Mouse (Mus musculus): ENCODE data around the gene Cxcr6.

Gene Cxcr6

DNA sequence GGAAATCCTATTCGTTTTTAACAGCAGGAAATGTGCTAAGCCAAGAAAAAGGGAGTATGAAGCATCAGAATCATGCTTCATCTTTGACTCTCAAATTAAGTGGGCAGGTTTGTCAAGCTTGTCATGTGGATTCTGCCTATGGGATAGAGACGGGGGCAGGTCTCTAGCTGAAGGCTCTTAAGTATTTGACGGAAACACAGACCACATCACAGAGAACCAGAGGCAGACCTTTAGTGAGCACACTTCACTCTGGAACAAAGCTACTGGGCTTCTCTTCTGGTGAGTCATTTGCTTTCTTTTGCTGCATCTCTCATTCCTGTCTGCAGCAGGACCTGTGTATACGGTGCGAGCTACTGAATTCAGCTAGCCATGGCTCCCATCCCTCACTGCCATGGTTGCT lies at the start of gene Cxcr6:
Cxcr6 (plus strand) TSS at position 209 of the 400 bp plus-strand sequence.
- DNase-seq (ENCODE audit: inconsistent age in 2 of 2, low spot score in 1 of 2) = no peak

DNA sequence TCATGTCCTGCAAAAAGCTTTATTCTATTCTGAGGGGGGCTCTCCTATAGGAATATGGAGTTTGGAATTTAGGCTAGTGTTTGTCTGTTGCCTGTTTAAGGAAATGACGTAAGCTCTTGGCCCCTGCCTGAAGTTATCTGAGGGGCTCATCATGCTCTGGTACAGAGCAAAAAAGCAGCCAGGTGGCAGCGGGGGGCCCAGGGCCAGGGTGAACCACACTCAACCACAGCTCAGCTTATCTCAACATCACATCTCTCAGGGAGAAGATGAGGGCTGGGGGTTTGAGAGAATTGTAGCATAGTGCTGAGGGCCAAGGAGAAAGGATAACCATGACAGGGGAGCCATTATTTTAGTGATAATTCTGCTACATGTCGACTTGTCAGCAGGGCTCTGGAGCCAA lies 49.5 kb upstream of the Cxcr6 start:
- no peak for DNase-seq (ENCODE audit: inconsistent age in 2 of 2, low spot score in 1 of 2)

DNA sequence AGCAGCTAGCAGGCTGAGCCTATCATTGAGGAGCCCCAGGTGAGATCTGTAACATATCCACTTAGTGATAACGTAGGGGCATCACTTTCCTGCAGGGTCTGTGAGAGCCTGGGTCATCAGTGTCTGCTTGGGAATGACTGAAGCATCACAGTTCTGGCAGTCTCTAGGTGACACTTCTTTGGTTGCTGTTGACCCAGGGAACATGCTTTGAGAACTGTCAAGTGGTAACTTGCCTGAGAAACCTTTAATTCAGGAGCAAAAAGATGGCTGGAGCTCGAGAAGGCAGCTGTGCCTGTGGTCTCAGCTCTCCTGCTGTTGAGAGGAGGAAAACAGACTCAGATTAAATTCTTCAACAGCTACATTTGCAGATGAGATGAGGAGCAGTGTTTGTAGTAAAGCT lies 48.9 kb upstream of the Cxcr6 start:
- DNase-seq (ENCODE audit: inconsistent age in 2 of 2, low spot score in 1 of 2) = no peak

- DNase-seq (ENCODE audit: inconsistent age in 2 of 2, low spot score in 1 of 2) = no peak
Measured at GRCm38 (mm10) chr9:123758156-123758555, 48.1 kb upstream of the Cxcr6 start.

DNA sequence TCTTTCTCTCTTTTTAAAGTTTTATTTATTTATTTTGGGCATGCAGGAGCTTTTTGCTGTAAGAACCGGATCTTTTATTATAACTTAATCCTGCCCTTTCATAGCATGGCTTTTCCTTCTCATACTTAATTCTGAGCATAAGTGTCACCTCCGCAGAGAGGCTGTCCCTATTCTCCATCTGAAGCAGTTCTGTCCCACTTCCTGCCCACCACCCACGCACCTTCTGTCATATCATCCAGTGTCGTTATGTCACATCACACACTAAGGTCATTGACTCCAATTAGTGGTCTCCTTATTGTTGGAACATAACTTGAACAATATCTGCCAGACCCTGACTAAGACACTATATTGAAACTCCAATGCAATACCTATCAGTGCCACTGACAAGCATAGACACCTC lies 47.6 kb upstream of the Cxcr6 start:
- DNase-seq (ENCODE audit: inconsistent age in 2 of 2, low spot score in 1 of 2) = no peak

GRCm38 (mm10) chr9:123760806-123761205 lies 45.5 kb upstream of the Cxcr6 start:
- no peak for DNase-seq (ENCODE audit: inconsistent age in 2 of 2, low spot score in 1 of 2)

GRCm38 (mm10) chr9:123762886-123763285 lies 43.4 kb upstream of the Cxcr6 start:
- DNase-seq (ENCODE audit: inconsistent age in 2 of 2, low spot score in 1 of 2) = no peak

DNA sequence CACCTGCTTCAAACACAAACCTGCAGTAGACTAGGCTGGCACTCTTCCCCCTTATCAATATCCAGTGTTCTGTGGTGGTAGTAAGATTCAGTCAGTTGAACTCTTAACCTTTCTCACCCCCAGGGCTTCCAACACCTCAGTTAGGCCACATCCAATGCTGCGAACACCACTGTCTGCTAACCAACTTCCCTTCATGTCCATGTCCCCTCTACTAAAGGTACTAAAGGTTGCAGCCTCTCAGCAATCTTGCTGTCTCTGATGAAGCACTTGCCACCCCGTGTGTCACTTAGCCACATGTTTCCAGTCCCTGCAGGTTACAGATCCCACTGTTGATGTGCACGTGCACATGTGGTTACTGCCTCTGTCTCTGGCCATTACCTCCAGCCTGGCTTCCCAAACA lies 42.5 kb upstream of the Cxcr6 start:
- no peak for DNase-seq (ENCODE audit: inconsistent age in 2 of 2, low spot score in 1 of 2)

- DNase-seq (ENCODE audit: inconsistent age in 2 of 2, low spot score in 1 of 2) = no peak
Measured at GRCm38 (mm10) chr9:123766996-123767395, 39.3 kb upstream of the Cxcr6 start.

- peak; percentile 43 to 76 for DNase-seq (ENCODE audit: inconsistent age in 2 of 2, low spot score in 1 of 2)
Measured at GRCm38 (mm10) chr9:123768443-123768842, 37.8 kb upstream of the Cxcr6 start.

- peak; percentile 8 to 42 for DNase-seq (ENCODE audit: inconsistent age in 2 of 2, low spot score in 1 of 2)
Measured at GRCm38 (mm10) chr9:123769532-123769931, 36.7 kb upstream of the Cxcr6 start.

- DNase-seq (ENCODE audit: inconsistent age in 2 of 2, low spot score in 1 of 2) = peak; percentile 12 to 36
Measured at GRCm38 (mm10) chr9:123773299-123773698, 33.0 kb upstream of the Cxcr6 start.

DNA sequence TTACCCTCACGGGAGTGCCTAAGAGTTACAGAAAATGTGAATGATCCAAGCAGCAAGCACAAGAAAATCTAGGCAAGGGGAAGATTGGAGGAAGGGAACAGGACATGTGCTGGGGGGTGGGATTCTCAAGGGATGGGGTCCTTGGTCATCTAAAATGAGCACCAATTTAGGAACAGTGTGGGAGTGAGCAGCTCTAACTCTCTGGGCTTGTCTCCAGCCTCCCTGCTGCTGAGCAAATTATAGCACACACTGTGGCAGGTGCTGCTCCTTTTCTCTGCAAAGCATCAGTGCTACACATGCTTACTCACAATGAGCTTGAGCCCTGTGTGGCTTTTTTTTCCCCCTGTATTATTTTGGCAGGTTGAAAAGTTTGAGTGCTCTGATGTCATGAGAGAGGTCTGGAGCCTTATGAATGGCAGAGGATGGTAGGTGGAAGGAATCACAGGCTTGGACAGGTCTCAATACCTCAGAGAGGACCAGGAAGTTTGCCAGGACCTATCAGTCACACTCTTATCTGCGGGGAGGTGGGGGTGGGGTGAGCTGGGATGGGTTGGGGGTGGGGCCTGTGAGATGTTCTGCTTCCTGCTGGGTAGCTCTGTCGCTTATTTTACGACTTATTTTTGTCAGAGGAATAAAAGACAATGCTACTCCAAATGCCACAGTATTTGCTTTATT lies 17.3 kb upstream of the Cxcr6 start:
- DNase-seq (ENCODE audit: inconsistent age in 2 of 2, low spot score in 1 of 2) = no peak

DNA sequence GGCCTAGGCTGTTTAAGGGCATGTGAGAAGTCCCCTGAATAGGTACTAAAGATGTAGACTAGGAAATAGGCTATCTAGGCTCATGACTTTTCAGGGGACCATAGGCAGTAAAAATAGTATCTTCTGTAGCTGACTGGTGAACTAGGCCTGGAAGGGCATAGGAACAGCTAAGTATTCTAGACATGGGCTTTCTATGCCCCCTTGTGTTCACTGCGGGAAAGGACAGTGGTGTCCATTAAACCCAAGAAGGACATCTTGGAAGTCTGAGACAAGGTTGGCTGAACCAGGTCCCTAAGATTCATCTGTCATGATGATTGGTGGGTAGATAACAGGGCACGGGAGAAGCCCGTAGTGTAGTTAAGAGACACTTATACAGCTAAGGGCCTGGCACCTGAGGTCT lies 10.1 kb upstream of the Cxcr6 start:
- DNase-seq (ENCODE audit: inconsistent age in 2 of 2, low spot score in 1 of 2) = peak; percentile 15 to 74

- no peak for DNase-seq (ENCODE audit: inconsistent age in 2 of 2, low spot score in 1 of 2)
Measured at GRCm38 (mm10) chr9:123801527-123801926, 4.7 kb upstream of the Cxcr6 start.

- DNase-seq (ENCODE audit: inconsistent age in 2 of 2, low spot score in 1 of 2) = no peak
Measured at GRCm38 (mm10) chr9:123802421-123802820, 3.9 kb upstream of the Cxcr6 start.

DNA sequence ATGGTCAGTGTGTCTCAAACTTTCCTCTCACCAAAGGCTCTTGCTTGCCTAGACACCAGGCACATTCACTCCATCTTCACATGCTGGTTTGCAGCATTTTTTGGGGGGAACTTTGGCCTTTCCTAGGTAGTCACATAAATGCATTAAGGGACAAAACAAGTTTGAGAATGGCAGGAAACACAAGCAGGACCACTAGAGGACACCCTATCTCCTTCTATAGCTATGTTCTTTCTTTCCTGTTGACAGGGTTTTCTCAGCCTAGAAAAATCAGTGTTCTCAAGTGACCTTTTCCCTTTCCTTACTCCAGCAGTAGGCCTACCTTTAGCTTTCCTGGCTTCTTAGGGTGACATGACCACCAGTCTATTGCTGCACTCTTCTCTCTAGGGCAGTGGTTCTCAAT lies 3.4 kb upstream of the Cxcr6 start:
- no peak for DNase-seq (ENCODE audit: inconsistent age in 2 of 2, low spot score in 1 of 2)

DNA sequence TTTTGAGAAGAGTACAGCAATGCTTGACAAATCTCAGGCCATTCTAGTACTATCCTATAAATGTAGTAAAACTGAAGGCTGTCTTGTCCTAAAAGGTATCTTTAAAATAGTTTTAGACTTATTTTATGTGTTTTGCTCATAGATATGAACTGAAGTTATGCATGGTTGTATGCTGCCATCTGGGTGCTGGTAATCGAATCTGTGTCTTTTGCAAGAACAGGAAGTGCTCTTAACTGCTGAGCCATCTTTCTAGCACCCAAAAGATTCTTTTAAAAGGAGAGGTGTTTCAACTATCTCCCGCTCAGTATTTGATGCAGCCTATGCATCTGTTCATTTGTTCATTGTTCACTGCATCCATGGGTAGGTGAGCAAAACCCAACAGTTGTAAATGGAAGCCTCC lies 1.0 kb upstream of the Cxcr6 start:
- DNase-seq (ENCODE audit: inconsistent age in 2 of 2, low spot score in 1 of 2) = no peak

DNA sequence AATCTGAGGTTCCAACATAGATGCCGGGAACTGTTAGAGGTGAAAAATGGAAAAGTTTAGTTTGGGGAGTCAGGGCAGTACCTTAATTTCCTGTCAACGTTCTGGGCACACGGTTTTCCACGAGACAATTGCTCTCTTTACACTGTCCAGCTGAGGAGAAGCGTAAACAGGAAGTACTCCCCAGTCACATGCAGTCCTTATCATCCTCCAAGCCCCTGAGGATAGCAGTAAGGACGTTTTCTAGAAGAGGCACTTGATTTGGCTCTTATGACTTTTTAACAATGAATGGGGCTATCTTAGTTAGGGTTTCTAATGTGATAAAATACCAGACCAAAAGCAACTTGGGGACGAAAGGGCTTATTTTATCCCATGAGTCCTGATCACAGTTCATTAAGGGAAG lies 2.3 kb downstream of the Cxcr6 start:
- DNase-seq (ENCODE audit: inconsistent age in 2 of 2, low spot score in 1 of 2) = no peak

GRCm38 (mm10) chr9:123811831-123812230 lies 5.6 kb downstream of the Cxcr6 start:
- DNase-seq (ENCODE audit: inconsistent age in 2 of 2, low spot score in 1 of 2) = no peak

DNA sequence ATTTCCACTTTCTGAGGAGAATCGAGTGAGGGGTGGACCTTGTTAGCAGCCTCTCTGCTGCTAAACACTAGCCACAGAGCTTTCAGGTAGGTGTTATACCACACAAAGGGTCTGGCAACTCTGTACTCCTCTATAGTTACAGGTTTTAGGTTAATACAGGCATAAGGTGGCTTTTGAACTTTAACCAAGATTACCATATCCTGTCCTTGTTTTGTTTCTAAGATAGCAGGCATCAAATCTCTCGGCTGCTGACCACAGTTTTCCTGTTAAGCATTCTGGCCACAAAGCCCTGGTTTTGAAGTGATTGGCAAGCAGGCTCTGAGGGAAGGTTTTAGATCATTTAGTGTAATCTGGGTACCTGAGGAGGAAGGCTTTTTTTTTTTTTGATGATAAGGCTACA lies 8.1 kb downstream of the Cxcr6 start:
- no peak for DNase-seq (ENCODE audit: inconsistent age in 2 of 2, low spot score in 1 of 2)

GRCm38 (mm10) chr9:123814821-123815220 lies 8.5 kb downstream of the Cxcr6 start:
- DNase-seq (ENCODE audit: inconsistent age in 2 of 2, low spot score in 1 of 2) = no peak

- DNase-seq (ENCODE audit: inconsistent age in 2 of 2, low spot score in 1 of 2) = no peak
Measured at GRCm38 (mm10) chr9:123815444-123815843, 9.2 kb downstream of the Cxcr6 start.

Data from adrenal gland, adult (tissue).